9 mouse cellular contexts compared by ENCODE assay signal in genomic region chr4:138537210-138538083, GRCm38 (mm10).
DNase-seq lines count a peak whose midpoint lies in the region; TF ChIP-seq lines count a peak whose summit lies in the region.
"Had no signal": no experiment of that assay in that cellular context is flagged by ENCODE, and none has a peak within 500 bp of the region (broad histone marks: within the 10 kb centered on the region; RNA-seq: fewer than 3 reads in every experiment).

No protein-coding gene starts in this region.

- TF ChIP-seq POLR2A in olfactory bulb, adult 2 months (IDR thresholded peaks at IDR 0.05; ENCODE audit: insufficient read depth, low read depth, low read length), result no peak

- H3K4me3 ChIP-seq in hindbrain, embryonic 10.5 days, result no peak overlapping the region
- no peak overlapping the region for H3K4me3 ChIP-seq in left cerebral cortex, adult 2 months
- H3K4me3 ChIP-seq in olfactory bulb, adult 2 months (ENCODE audit: insufficient read depth, low read depth, low read length), result no peak overlapping the region
- H3K4me3 ChIP-seq: embryonic facial prominence, embryonic 12.5 days had no signal

- whole genome bisulfite sequencing in hindbrain, embryonic 10.5 days, result 29% methylated on average over 10 of the region's 10 CpGs
- 30% methylated on average over 10 of the region's 10 CpGs for WGBS in olfactory bulb, adult 2 months

- H3K36me3 ChIP-seq in hindbrain, embryonic 10.5 days, result no peaks in the 10 kb centered on the region
- H3K36me3 ChIP-seq: embryonic facial prominence, embryonic 12.5 days had no signal

- 0 out of 2 replicates have a peak, but pooled peaks cover 3% of the 10 kb centered on the region for H3K27me3 ChIP-seq in hindbrain, embryonic 10.5 days (ENCODE audit: insufficient read depth, poor library complexity, severe bottlenecking)
- H3K27me3 ChIP-seq: embryonic facial prominence, embryonic 12.5 days had no signal

- peak; percentile 41 for DNase-seq in adrenal gland, postnatal 14 days
- DNase-seq in adrenal gland, postnatal 4 days (ENCODE audit: low spot score in 2 of 2), result no peak
- DNase-seq in cerebellum, postnatal 25 days, result peak; percentile 84 to 94
- peak; percentile 37 for DNase-seq in hindbrain, embryonic 10.5 days (ENCODE audit: low spot score)
- DNase-seq in left cerebral cortex, adult 2 months (ENCODE audit: extremely low spot score in 1 of 2, low spot score in 2 of 2), result peak; percentile 76 to 82
- no peak for DNase-seq in gastrocnemius, adult 8-10 months (ENCODE audit: low spot score in 2 of 2)
- DNase-seq in spleen, adult 18-20 months, result no peak

- 0 out of 2 replicates have a peak overlapping the region, but pooled peaks have one; percentile 26 for H3K27ac ChIP-seq in hindbrain, embryonic 10.5 days
- H3K27ac ChIP-seq in left cerebral cortex, adult 2 months, result peak overlapping the region; percentile 86
- H3K27ac ChIP-seq in olfactory bulb, adult 2 months (ENCODE audit: insufficient read depth, low read depth, low read length), result no peak overlapping the region; the same call in 1 of the 2 replicates
- H3K27ac ChIP-seq: embryonic facial prominence, embryonic 12.5 days had no signal

- H3K4me1 ChIP-seq in hindbrain, embryonic 10.5 days (replicated peaks), result peaks cover 16% of the 10 kb centered on the region
- peaks cover 27% of the 10 kb centered on the region for H3K4me1 ChIP-seq in olfactory bulb, adult 2 months (ENCODE audit: control insufficient read depth, insufficient read depth, low read length)
- H3K4me1 ChIP-seq: embryonic facial prominence, embryonic 12.5 days had no signal

- intact Hi-C loops in left cerebral cortex, adult 2 months (cut with DNase I), result no loop called here

- TF ChIP-seq CTCF in left cerebral cortex, adult 2 months (IDR thresholded peaks at IDR 0.05), result no peak; the same call in none of the 2 replicates
- 0 out of 2 replicates have a peak, but pooled peaks have one; percentile 18 for TF ChIP-seq CTCF in olfactory bulb, adult 2 months (IDR thresholded peaks at IDR 0.05; ENCODE audit: insufficient read depth, low read depth, low read length)

- peaks cover 8% of the 10 kb centered on the region; the same call in 1 of the 2 replicates for H3K9me3 ChIP-seq in hindbrain, embryonic 10.5 days

Comparison
In these comparisons a context has a peak if more than half of its experiments do, and no peak if none do; other contexts are left out.
1. DNase-seq: peak in adrenal gland, postnatal 14 days (single experiment), cerebellum, postnatal 25 days (2 of 2), hindbrain, embryonic 10.5 days (single experiment) and left cerebral cortex, adult 2 months (2 of 2); none in adrenal gland, postnatal 4 days (0 of 2), gastrocnemius, adult 8-10 months (0 of 2) and spleen, adult 18-20 months (0 of 2).